Mouse (Mus musculus) forebrain, embryonic 11.5 days (tissue): ENCODE measurements at regions not wholly inside any gene's neighbourhood (a gene's known extent, or its start where the extent isn't known, plus 50 kb on each side); places are given as distances from the start of the nearest gene placed in this dataset.

Experiments used
- ATAC-seq: fragments of 200-750 bp; cut with Nextera tagmentation; replicated peaks from 2 replicates; pipeline ENCODE4 v1.8.0; 2017; ENCODE audit warnings: moderate TSS enrichment; ENCODE audit not compliant: low FRiP score
- DNase-seq: peaks from one replicate; pipeline ENCODE4 v3.0.0-alpha.2; 2017; ENCODE audit warnings: low spot score
- H3K27ac ChIP-seq: fragments of 300-500 bp; sonication (generic); 2 replicates; pipeline ENCODE4 v1.5.1; 2014; ENCODE audit warnings: low read depth, low read length
- H3K27me3 ChIP-seq: fragments of 300-500 bp; sonication (generic); 2 replicates; pipeline ENCODE4 v1.6.1; 2014; ENCODE audit warnings: mild to moderate bottlenecking, low read length, mixed read lengths; ENCODE audit not compliant: control insufficient read depth, insufficient read depth
- H3K36me3 ChIP-seq: fragments of 300-500 bp; sonication (generic); 2 replicates; pipeline ENCODE4 v1.6.1; 2014; ENCODE audit warnings: mild to moderate bottlenecking, low read length, moderate library complexity, mixed read lengths; ENCODE audit not compliant: control insufficient read depth, insufficient read depth
- H3K4me1 ChIP-seq: fragments of 300-500 bp; sonication (generic); replicated peaks from 2 replicates; pipeline ENCODE4 v1.6.1; 2014; ENCODE audit warnings: low read length, mixed read lengths; ENCODE audit not compliant: control insufficient read depth, insufficient read depth
- H3K4me2 ChIP-seq: fragments of 300-500 bp; sonication (generic); 2 replicates; pipeline ENCODE4 v1.6.1; 2014; ENCODE audit warnings: low read depth, mild to moderate bottlenecking, low read length, moderate library complexity, mixed read lengths; ENCODE audit not compliant: severe bottlenecking
- H3K4me3 ChIP-seq: fragments of 300-500 bp; sonication (generic); 2 replicates; pipeline ENCODE4 v1.5.1; 2014; ENCODE audit warnings: low read depth, low read length
- H3K9ac ChIP-seq: fragments of 300-500 bp; sonication (generic); 2 replicates; pipeline ENCODE4 v1.6.1; 2014; ENCODE audit warnings: low read length
- H3K9me3 ChIP-seq: fragments of 300-500 bp; sonication (generic); 2 replicates; pipeline ENCODE4 v1.6.1; 2016; ENCODE audit warnings: low read length, mixed read lengths; ENCODE audit not compliant: control insufficient read depth
- WGBS: fragments of 180-500 bp; shearing (Covaris S2); extraction: QIAGEN DNeasy Blood & Tissue Kit; methylation state at CpG from one replicate; pipeline ENCODE4 v1.1.7; 2014; 5-methylcytosine and 5-hydroxymethylcytosine counted together

DNA sequence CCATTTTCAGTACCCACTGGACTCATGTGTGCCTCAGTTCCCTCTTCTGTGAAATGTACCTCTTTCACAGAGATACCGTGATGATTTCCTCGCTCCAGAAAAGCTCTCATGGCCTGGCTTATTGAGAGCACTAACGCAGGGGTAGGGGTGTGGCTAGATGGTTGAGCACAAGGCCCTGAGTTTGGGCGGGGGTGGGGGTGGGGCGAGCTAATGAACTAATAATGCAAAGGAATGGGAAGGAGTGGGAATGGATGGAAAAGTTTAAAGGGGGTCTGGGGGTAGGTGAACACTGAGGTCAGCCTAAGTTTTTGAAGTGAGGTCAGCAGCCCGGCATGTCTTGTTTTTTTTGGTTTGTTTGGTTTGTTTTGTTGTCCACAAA is 64.3 kb upstream of the Akt3 start:
- Histone ChIP-seq H3K27ac (peak overlapping the region; percentile 83), H3K9ac (peak overlapping the region; percentile 68), H3K27me3 (no peaks in the 10 kb centered on the region), H3K4me1 (peaks cover 10% of the 10 kb centered on the region; the same call in 1 of the 2 replicates), H3K36me3 (no peaks in the 10 kb centered on the region), H3K9me3 (no peaks in the 10 kb centered on the region; the same call in 1 of the 2 replicates), H3K4me2 (peak overlapping the region; percentile 77), H3K4me3 (peak overlapping the region; percentile 38)
- 1% methylated on average over 6 of the region's 6 CpGs for WGBS
- DNase-seq: peak; percentile 61
- peak; percentile 87 for ATAC-seq

DNA sequence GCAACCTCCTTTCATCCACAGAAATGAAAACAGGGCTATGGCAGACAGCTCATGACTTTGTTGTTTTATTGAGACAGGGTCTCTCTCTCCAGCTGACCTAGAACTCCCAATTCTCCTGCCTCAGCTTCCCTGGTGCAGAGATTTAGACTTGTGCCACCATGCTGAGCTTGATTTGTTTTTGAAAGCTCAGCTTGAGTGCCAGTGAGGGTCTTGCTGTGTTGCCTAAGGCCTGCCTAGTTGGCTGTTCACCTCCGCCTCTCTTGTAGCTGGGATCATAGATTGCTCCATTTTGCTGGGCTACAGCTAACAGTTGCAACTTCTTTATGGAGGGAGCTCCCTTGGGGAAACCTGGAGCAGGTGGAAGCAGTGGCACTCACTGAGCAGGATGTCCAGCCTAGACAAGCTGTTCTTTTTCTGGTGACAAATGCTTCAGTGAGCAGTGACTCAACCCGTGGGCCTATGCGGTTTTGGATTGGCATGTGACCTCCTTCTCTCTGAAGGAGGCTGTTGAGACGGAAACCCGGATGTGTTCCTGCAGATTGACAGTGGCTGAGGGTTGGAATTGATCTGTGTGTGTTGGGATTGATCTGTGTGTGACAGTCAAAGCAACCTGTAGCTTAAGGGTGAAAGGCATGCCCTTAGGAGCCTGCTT is 63.8 kb upstream of the Akt3 start:
- Histone ChIP-seq H3K27ac (peak overlapping the region; percentile 64; the same call in 1 of the 2 replicates), H3K4me2 (peak overlapping the region; percentile 77; the same call in 1 of the 2 replicates), H3K9me3 (no peaks in the 10 kb centered on the region; the same call in 1 of the 2 replicates), H3K36me3 (no peaks in the 10 kb centered on the region), H3K27me3 (no peaks in the 10 kb centered on the region), H3K4me1 (peaks cover 10% of the 10 kb centered on the region; the same call in 1 of the 2 replicates), H3K9ac (peak overlapping the region; percentile 20; the same call in 1 of the 2 replicates), H3K4me3 (no peak overlapping the region)
- WGBS: 34% methylated on average over 5 of the region's 5 CpGs
- DNase-seq (peak; percentile 53), ATAC-seq (peak; percentile 16)

DNA sequence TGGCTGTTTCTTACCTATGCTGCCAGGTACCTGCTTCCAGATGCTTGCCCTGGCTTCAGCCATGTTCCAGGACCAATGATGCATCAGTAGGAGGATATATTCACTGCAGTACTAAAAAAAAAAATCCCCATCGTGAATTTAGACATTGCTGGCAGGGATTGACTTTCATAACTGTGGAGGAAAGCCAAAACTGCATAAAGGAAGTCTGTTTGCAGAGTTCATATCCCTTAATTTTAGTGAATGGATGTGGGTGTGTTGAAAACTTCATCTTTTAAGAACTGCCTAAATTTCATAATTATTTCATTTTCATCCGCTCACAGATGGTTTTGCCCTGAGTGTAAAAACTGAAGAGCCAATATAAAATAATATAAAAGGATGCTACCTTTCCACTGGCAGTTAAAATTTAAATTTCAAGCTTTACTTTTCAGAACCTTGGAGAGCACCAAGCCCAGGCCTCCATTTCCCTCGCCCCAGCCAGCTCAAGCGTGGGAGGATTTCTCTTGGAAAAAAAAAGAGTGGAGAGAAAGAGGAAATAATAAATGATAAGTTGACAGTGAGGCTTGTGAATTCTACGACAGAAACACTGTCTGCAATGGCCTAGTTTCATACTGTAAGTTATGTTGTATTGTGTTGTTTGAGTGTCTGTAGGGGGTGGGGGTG is 50.3 kb upstream of the Akt3 start:
- Histone ChIP-seq H3K4me1 (no peaks in the 10 kb centered on the region), H3K4me2 (no peak overlapping the region), H3K9me3 (no peaks in the 10 kb centered on the region), H3K4me3 (no peak overlapping the region), H3K36me3 (no peaks in the 10 kb centered on the region), H3K27ac (no peak overlapping the region), H3K9ac (no peak overlapping the region), H3K27me3 (no peaks in the 10 kb centered on the region)
- 39% methylated on average over 5 of the region's 5 CpGs for WGBS
- no peak for ATAC-seq
- DNase-seq: no peak
